Comparison of ENCODE assay signal across 17 mouse cellular contexts in the genomic region with DNA sequence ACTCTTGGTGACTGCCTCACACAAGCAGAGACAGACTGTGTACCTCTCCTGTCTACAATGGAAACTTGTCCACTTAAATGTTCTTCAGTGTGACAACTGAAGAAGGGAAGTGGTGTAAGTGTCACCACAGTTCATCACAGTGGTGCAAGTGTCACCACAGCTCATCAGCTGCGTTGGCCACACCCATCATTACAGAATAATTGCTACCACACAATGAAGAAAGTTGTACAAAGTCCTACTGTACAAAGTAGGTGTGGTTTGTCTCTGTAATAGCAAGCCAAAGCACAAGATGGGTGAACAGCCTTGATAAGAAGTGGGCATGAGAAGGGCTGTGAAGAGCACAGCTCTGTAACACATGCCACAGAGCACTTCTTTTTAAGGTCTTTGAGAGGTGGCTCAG. TPM values are rescaled to one million over a fixed set of nuclear protein-coding genes. Genes with fewer than 3 reads are reported as not detected.
A peak's percentile ranks its signal among the peaks of the same experiment; 100 is the strongest.
DNase-seq lines count a peak whose midpoint lies in the region; ATAC-seq and TF ChIP-seq lines count a peak whose summit lies in the region.
"Had no signal": no experiment of that assay in that cellular context is flagged by ENCODE, and none has a peak within 500 bp of the region (broad histone marks: within the 10 kb centered on the region; RNA-seq: fewer than 3 reads in every experiment).

No protein-coding gene starts in this region.

- no peak overlapping the region for H3K9ac ChIP-seq in liver, adult 2 months (ENCODE audit: low read depth, low read length)
- no peak overlapping the region for H3K9ac ChIP-seq in liver, embryonic 11.5 days (ENCODE audit: low read depth, low read length)
- H3K9ac ChIP-seq in heart, adult 2 months (ENCODE audit: low read depth, low read length): no peak overlapping the region
- H3K9ac ChIP-seq in heart, embryonic 11.5 days (ENCODE audit: low read depth, low read length): no peak overlapping the region
- H3K9ac ChIP-seq: embryonic facial prominence, embryonic 12.5 days; forebrain, embryonic 13.5 days; heart, embryonic 12.5 days had no signal

- no peak for ATAC-seq in liver, embryonic 11.5 days (replicated peaks; ENCODE audit: low FRiP score)
- peak; percentile 97 for ATAC-seq in monocyte, adult 5-6 weeks (replicated peaks; ENCODE audit: insufficient number of reproducible peaks, low FRiP score, low TSS enrichment, poor library complexity, severe bottlenecking)
- no peak for ATAC-seq in erythroblast, adult 5-6 weeks (replicated peaks; ENCODE audit: low FRiP score, poor library complexity, severe bottlenecking)
- no peak for ATAC-seq in heart, embryonic 11.5 days (replicated peaks; ENCODE audit: insufficient number of reproducible peaks, low FRiP score, low TSS enrichment)
- ATAC-seq: forebrain, embryonic 13.5 days had no signal

- H3K36me3 ChIP-seq in liver, adult 2 months (ENCODE audit: control insufficient read depth, insufficient read depth, low read length): peaks cover 5% of the 10 kb centered on the region
- peaks cover 3% of the 10 kb centered on the region; the same call in 1 of the 2 replicates for H3K36me3 ChIP-seq in liver, embryonic 11.5 days (ENCODE audit: control insufficient read depth, insufficient read depth, low read length)
- peaks cover 12% of the 10 kb centered on the region for H3K36me3 ChIP-seq in heart, adult 2 months (ENCODE audit: control insufficient read depth, insufficient read depth, low read length)
- peaks cover 3% of the 10 kb centered on the region; the same call in 1 of the 2 replicates for H3K36me3 ChIP-seq in heart, embryonic 11.5 days (ENCODE audit: control insufficient read depth, insufficient read depth, low read length)
- H3K36me3 ChIP-seq: G1E had no signal

- no peak for TF ChIP-seq CTCF in liver, adult 2 months (IDR thresholded peaks at IDR 0.05; ENCODE audit: low read depth, low read length)
- no peak for TF ChIP-seq CTCF in bone marrow, adult 2 months (IDR thresholded peaks at IDR 0.05; ENCODE audit: control insufficient read depth, insufficient read depth, low read length)
- TF ChIP-seq CTCF in heart, adult 2 months (IDR thresholded peaks at IDR 0.05): no peak

- no peaks in the 10 kb centered on the region for H3K9me3 ChIP-seq in liver, embryonic 11.5 days (ENCODE audit: control insufficient read depth, low read length)
- no peaks in the 10 kb centered on the region for H3K9me3 ChIP-seq in heart, embryonic 11.5 days (replicated peaks; ENCODE audit: control insufficient read depth, low read length)
- H3K9me3 ChIP-seq: embryonic facial prominence, embryonic 12.5 days; forebrain, embryonic 13.5 days; G1E; heart, embryonic 12.5 days; hindbrain, embryonic 10.5 days; limb, embryonic 10.5 days had no signal

- H3K79me2 ChIP-seq in liver, adult 2 months (ENCODE audit: control insufficient read depth, insufficient read depth, low read length): peaks cover 5% of the 10 kb centered on the region; the same call in 1 of the 2 replicates
- peaks cover 9% of the 10 kb centered on the region for H3K79me2 ChIP-seq in heart, adult 2 months (replicated peaks; ENCODE audit: control insufficient read depth, insufficient read depth, low read length)

- 76% methylated on average over 1 of the region's 1 CpGs for WGBS in liver, adult 2 months
- 73% methylated on average over 1 of the region's 1 CpGs for WGBS in liver, embryonic 11.5 days
- WGBS in bone marrow, adult 2 months: 16% methylated on average over 1 of the region's 1 CpGs
- 28% methylated on average over 1 of the region's 1 CpGs for WGBS in large intestine, adult 2 months
- 92% methylated on average over 1 of the region's 1 CpGs for WGBS in heart, adult 2 months
- 87% methylated on average over 1 of the region's 1 CpGs for WGBS in heart, embryonic 11.5 days (ENCODE audit: insufficient replicate concordance)

- H3K4me2 ChIP-seq in liver, embryonic 11.5 days: no peak overlapping the region
- H3K4me2 ChIP-seq in heart, embryonic 11.5 days: no peak overlapping the region
- H3K4me2 ChIP-seq: embryonic facial prominence, embryonic 12.5 days; forebrain, embryonic 13.5 days; heart, embryonic 12.5 days had no signal

- no peaks in the 10 kb centered on the region for H3K27me3 ChIP-seq in liver, adult 2 months (ENCODE audit: control insufficient read depth, insufficient read depth, low read length)
- no peaks in the 10 kb centered on the region for H3K27me3 ChIP-seq in liver, embryonic 11.5 days (replicated peaks; ENCODE audit: control insufficient read depth, insufficient read depth, low read length)
- H3K27me3 ChIP-seq in heart, adult 2 months (ENCODE audit: control insufficient read depth, insufficient read depth, low read length): no peaks in the 10 kb centered on the region
- no peaks in the 10 kb centered on the region for H3K27me3 ChIP-seq in heart, embryonic 11.5 days (ENCODE audit: control insufficient read depth, insufficient read depth, low read length)
- H3K27me3 ChIP-seq: embryonic facial prominence, embryonic 12.5 days; forebrain, embryonic 13.5 days; heart, embryonic 12.5 days had no signal

- intact Hi-C loops in heart, adult 2 months (cut with DNase I): no loop called here

- no peaks in the 10 kb centered on the region for H3K4me1 ChIP-seq in liver, adult 2 months (ENCODE audit: control insufficient read depth, insufficient read depth, low read length)
- H3K4me1 ChIP-seq in liver, embryonic 11.5 days (replicated peaks; ENCODE audit: control insufficient read depth, insufficient read depth, low read length): peaks cover 12% of the 10 kb centered on the region
- H3K4me1 ChIP-seq in bone marrow, adult 2 months (ENCODE audit: control insufficient read depth, insufficient read depth, low read length): peaks cover 15% of the 10 kb centered on the region
- peaks cover 29% of the 10 kb centered on the region for H3K4me1 ChIP-seq in heart, adult 2 months (ENCODE audit: control insufficient read depth, insufficient read depth, low read length)
- peaks cover 15% of the 10 kb centered on the region; the same call in 1 of the 2 replicates for H3K4me1 ChIP-seq in heart, embryonic 11.5 days (ENCODE audit: control insufficient read depth, insufficient read depth, low read length)
- H3K4me1 ChIP-seq: limb, embryonic 10.5 days had no signal

- TF ChIP-seq POLR2A in liver, adult 2 months (IDR thresholded peaks at IDR 0.05; ENCODE audit: extremely low read depth, insufficient read depth, low read length): no peak
- no peak for TF ChIP-seq POLR2A in bone marrow, adult 2 months (IDR thresholded peaks at IDR 0.05; ENCODE audit: borderline replicate concordance, control insufficient read depth, low read depth, low read length)
- no peak for TF ChIP-seq POLR2A in heart, adult 2 months (IDR thresholded peaks at IDR 0.05; ENCODE audit: insufficient read depth, low read depth, low read length)

- DNase-seq in liver, adult 2 months (ENCODE audit: extremely low read depth, low read depth, low spot score): peak; percentile 16
- no peak for DNase-seq in liver, embryonic 11.5 days (ENCODE audit: low spot score)
- DNase-seq in large intestine, adult 2 months (ENCODE audit: low read depth, low spot score): peak; percentile 36
- DNase-seq in heart, adult 2 months: no peak
- DNase-seq: cerebellum, adult 9-11 months; kidney, adult 2 months; lung, postnatal 4 days had no signal

- TF ChIP-seq EP300 in heart, adult 2 months (IDR thresholded peaks at IDR 0.05; ENCODE audit: insufficient read depth, low read depth, low read length): no peak

- no peak overlapping the region for H3K4me3 ChIP-seq in liver, adult 2 months (ENCODE audit: insufficient read depth, low read depth, low read length)
- no peak overlapping the region for H3K4me3 ChIP-seq in liver, embryonic 11.5 days (ENCODE audit: low read depth, low read length)
- no peak overlapping the region for H3K4me3 ChIP-seq in bone marrow, adult 2 months (replicated peaks; ENCODE audit: control insufficient read depth, low read depth, low read length)
- H3K4me3 ChIP-seq in heart, adult 2 months: no peak overlapping the region
- no peak overlapping the region for H3K4me3 ChIP-seq in heart, embryonic 11.5 days (ENCODE audit: low read depth, low read length)
- H3K4me3 ChIP-seq: embryonic facial prominence, embryonic 12.5 days; forebrain, embryonic 13.5 days; heart, embryonic 12.5 days; hindbrain, embryonic 10.5 days; limb, embryonic 10.5 days had no signal

- no peak overlapping the region for H3K27ac ChIP-seq in liver, adult 2 months (replicated peaks; ENCODE audit: insufficient read depth, low read depth, low read length)
- no peak overlapping the region for H3K27ac ChIP-seq in liver, embryonic 11.5 days (ENCODE audit: low read depth, low read length)
- peak overlapping the region; percentile 81 for H3K27ac ChIP-seq in bone marrow, adult 2 months (ENCODE audit: control insufficient read depth, insufficient read depth, low read depth, low read length, poor library complexity)
- H3K27ac ChIP-seq in heart, adult 2 months: no peak overlapping the region
- no peak overlapping the region for H3K27ac ChIP-seq in heart, embryonic 11.5 days (ENCODE audit: low read depth, low read length)
- H3K27ac ChIP-seq: embryonic facial prominence, embryonic 12.5 days; forebrain, embryonic 13.5 days; hindbrain, embryonic 10.5 days; limb, embryonic 10.5 days had no signal

RNA-seq across cellular contexts. Expression of gene Gm49361, which starts 33.0 kb away (rescaled TPM):
- total RNA-seq in liver, adult 2 months (2014; rRNA removed): not detected in 2 replicates
- 0.07 TPM in 1 of 2 replicates, not detected in the other for polyA plus RNA-seq in liver, adult 2 months (2012; rRNA removed)
- polyA plus RNA-seq in liver, embryonic 11.5 days (2014; fragmentation: Nextera tagmentation; extraction: Ambion mirVana): not detected in 2 replicates
- not detected in 2 replicates for polyA plus RNA-seq in bone marrow, adult 2 months (2011; ENCODE audit: insufficient read depth, insufficient read length, low replicate concordance, missing spikeins)
- not detected in 2 replicates for polyA plus RNA-seq in large intestine, adult 2 months (2012; rRNA removed)
- total RNA-seq in monocyte, adult 5-6 weeks (2017): 0.58 TPM in 1 of 3 replicates, not detected in the others
- total RNA-seq in erythroblast, adult 5-6 weeks (2015; ENCODE audit: low replicate concordance): not detected in 2 replicates
- not detected in 2 replicates for total RNA-seq in erythroblast, adult 5-6 weeks (2017; ENCODE audit: low replicate concordance)
- total RNA-seq in heart, adult 2 months (2021): 1 to 10 TPM; 1.9 to 2.2 TPM
- not detected in 2 replicates for polyA plus RNA-seq in heart, adult 2 months (2012; rRNA removed)
- not detected in 2 replicates for polyA plus RNA-seq in heart, embryonic 11.5 days (2014; fragmentation: Nextera tagmentation; extraction: Ambion mirVana)
- total RNA-seq: G1E had no signal
- polyA plus RNA-seq: embryonic facial prominence, embryonic 12.5 days; forebrain, embryonic 13.5 days; G1E; heart, embryonic 12.5 days; hindbrain, embryonic 10.5 days; kidney, adult 2 months; limb, embryonic 10.5 days had no signal

RNA-seq across cellular contexts. Expression of gene Lats2, which starts 45.3 kb away (rescaled TPM):
- total RNA-seq in liver, adult 2 months (2014; rRNA removed): 8.6 and 9.7 TPM in 2 replicates
- 7.6 and 8.8 TPM in 2 replicates for polyA plus RNA-seq in liver, adult 2 months (2012; rRNA removed)
- polyA plus RNA-seq in liver, embryonic 11.5 days (2014; fragmentation: Nextera tagmentation; extraction: Ambion mirVana): 8.7 and 9.7 TPM in 2 replicates
- polyA plus RNA-seq in bone marrow, adult 2 months (2011; ENCODE audit: insufficient read depth, insufficient read length, low replicate concordance, missing spikeins): 6.1 and 10.6 TPM in 2 replicates
- polyA plus RNA-seq in large intestine, adult 2 months (2012; rRNA removed): 6.5 and 11.5 TPM in 2 replicates
- 68.5 to 76.5 TPM (median 75.4 TPM) in 3 replicates for total RNA-seq in monocyte, adult 5-6 weeks (2017)
- total RNA-seq in erythroblast, adult 5-6 weeks (2015; ENCODE audit: low replicate concordance): 6.3 and 7.9 TPM in 2 replicates
- 9.9 and 16.0 TPM in 2 replicates for total RNA-seq in erythroblast, adult 5-6 weeks (2017; ENCODE audit: low replicate concordance)
- 10 to 100 TPM; 30.1 to 31.2 TPM for total RNA-seq in heart, adult 2 months (2021)
- 18.6 and 22.8 TPM in 2 replicates for polyA plus RNA-seq in heart, adult 2 months (2012; rRNA removed)
- 18.9 and 20.7 TPM in 2 replicates for polyA plus RNA-seq in heart, embryonic 11.5 days (2014; fragmentation: Nextera tagmentation; extraction: Ambion mirVana)

RNA-seq across cellular contexts. Expression of gene Xpo4, which starts 47.7 kb away (rescaled TPM):
- total RNA-seq in liver, adult 2 months (2014; rRNA removed): 8.0 and 8.1 TPM in 2 replicates
- polyA plus RNA-seq in liver, adult 2 months (2012; rRNA removed): 1.5 and 1.6 TPM in 2 replicates
- polyA plus RNA-seq in liver, embryonic 11.5 days (2014; fragmentation: Nextera tagmentation; extraction: Ambion mirVana): 40.0 and 44.4 TPM in 2 replicates
- 6.4 and 10.1 TPM in 2 replicates for polyA plus RNA-seq in bone marrow, adult 2 months (2011; ENCODE audit: insufficient read depth, insufficient read length, low replicate concordance, missing spikeins)
- 2.1 and 3.2 TPM in 2 replicates for polyA plus RNA-seq in large intestine, adult 2 months (2012; rRNA removed)
- total RNA-seq in monocyte, adult 5-6 weeks (2017): 31.5 to 36.8 TPM (median 34.4 TPM) in 3 replicates
- 13.1 and 15.7 TPM in 2 replicates for total RNA-seq in erythroblast, adult 5-6 weeks (2015; ENCODE audit: low replicate concordance)
- total RNA-seq in erythroblast, adult 5-6 weeks (2017; ENCODE audit: low replicate concordance): 26.1 and 51.7 TPM in 2 replicates
- total RNA-seq in heart, adult 2 months (2021): 10 to 100 TPM; 10.9 to 12.7 TPM
- polyA plus RNA-seq in heart, adult 2 months (2012; rRNA removed): 2.8 and 6.4 TPM in 2 replicates
- 21.8 and 23.7 TPM in 2 replicates for polyA plus RNA-seq in heart, embryonic 11.5 days (2014; fragmentation: Nextera tagmentation; extraction: Ambion mirVana)

Comparison
In these comparisons a context has a peak if more than half of its experiments do, and no peak if none do; other contexts are left out.
1. DNase-seq: peak in liver, adult 2 months (single experiment) and large intestine, adult 2 months (single experiment); none in liver, embryonic 11.5 days (single experiment) and heart, adult 2 months (0 of 2).